Mouse (Mus musculus): ENCODE results near the gene Dnajb2. TPM values are rescaled to one million over a fixed set of nuclear protein-coding genes. Genes with fewer than 3 reads are reported as not detected.

Gene Dnajb2
- total RNA-seq, 2 experiments from 2014 or later = 63.1 to 67.1 TPM

DNA sequence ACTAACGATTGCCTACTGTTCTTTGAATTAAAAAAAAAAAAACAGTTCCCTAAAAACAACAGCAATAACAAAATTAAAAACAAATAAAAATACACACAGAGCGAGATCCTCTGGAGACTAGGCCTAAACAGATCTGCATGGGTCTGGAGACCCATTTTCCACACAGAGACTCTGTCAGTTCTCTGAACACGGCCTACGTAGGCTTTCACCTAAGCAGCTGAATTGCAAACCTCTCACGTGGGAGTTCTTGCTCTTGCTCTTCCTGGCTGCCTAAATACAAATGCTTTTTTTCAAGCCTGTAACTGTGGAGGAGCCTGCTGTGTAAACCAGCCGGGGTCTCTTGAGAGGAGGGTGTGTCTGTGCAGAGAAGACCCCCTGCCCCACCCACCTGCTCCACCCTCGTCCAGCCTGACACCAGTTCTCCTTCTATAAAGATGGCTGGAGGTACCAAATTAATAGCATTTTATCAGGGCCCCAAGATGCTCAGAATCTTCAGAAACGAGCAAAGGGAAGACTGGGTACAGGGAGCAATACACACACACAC is 53.8 kb downstream of the Dnajb2 start:
- intact Hi-C loops (cut with DNase I) = no loop called here
- DNase-seq = no peak

DNA sequence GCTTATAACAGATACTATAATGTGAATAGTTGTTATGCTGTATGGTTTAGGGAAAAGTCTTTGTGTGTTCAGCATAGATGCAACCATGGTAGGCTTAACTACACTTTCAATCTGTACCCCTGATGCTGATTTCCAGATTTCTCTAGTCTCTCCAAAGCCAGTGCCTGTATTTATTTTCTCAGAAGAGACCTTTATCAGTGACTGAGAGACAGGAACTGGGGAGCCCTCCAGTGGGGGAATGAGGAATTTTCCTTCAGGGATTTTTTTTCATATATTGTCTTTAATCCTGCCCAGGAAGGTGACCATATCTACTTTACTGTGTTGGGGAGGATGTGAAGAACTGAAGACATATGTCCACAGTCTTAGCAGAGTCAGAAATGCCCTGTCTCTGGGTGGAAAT is 54.4 kb downstream of the Dnajb2 start:
- intact Hi-C loops (cut with DNase I) = no loop called here

GRCm38 (mm10) chr1:75291321-75291720 is 55.1 kb downstream of the Dnajb2 start:
- intact Hi-C loops (cut with DNase I) = no loop called here
- no peak for DNase-seq

More for the DNA sequence above, 54.4 kb downstream of the Dnajb2 start:
- DNase-seq = no peak

- intact Hi-C loops (cut with DNase I) = no loop called here
- DNase-seq = no peak
These were observed 56.5 kb downstream of the Dnajb2 start for GRCm38 (mm10) chr1:75292476-75293330.

DNA sequence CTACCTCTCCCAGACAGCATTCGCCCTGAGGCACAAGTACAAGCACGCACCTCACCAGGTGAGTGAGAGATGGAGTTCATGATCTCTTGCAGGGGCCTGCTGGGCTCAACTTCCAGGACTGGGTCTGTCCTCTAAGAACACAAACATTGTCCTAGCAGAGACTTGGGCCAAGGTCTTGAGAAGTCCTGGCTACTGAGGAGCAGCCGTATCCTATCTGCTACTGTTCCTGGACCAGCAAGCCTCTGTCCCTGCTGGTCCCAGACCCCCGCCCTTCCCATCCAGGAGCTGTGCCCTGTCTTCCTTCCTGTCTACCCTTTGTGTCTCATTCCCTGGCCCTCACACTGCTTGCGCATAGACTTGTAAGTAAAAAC is 57.1 kb downstream of the Dnajb2 start:
- no peak for DNase-seq
- intact Hi-C loops (cut with DNase I) = no loop called here

GRCm38 (mm10) chr1:75294294-75294693 is 58.1 kb downstream of the Dnajb2 start:
- intact Hi-C loops (cut with DNase I) = no loop called here
- no peak for DNase-seq

Small RNA genes within 50 kb of the gene (microRNA-seq; reads per million reads assigned to microRNA genes)
- 0 reads per million in 2 experiments for gene Gm27943

Other genes with a start within 250 kb of the Dnajb2 start
- gene Nhej1, start 111.2 kb upstream of the Dnajb2 start, total RNA-seq (2021) = 1 to 10 TPM; 5.3 to 5.4 TPM
- not detected for gene Slc23a3, start 102.5 kb upstream of the Dnajb2 start, total RNA-seq (2021)
- gene Cnppd1, start 93.7 kb upstream of the Dnajb2 start, total RNA-seq (2021) = 10 to 100 TPM; 12.4 to 12.7 TPM
- gene Retreg2, start 93.6 kb upstream of the Dnajb2 start, total RNA-seq (2021) = 1 to 10 TPM; 6.5 to 8.0 TPM
- gene Zfand2b, start 67.8 kb upstream of the Dnajb2 start, total RNA-seq (2021) = 10 to 100 TPM; 16.3 to 16.7 TPM
- 10 to 100 TPM; 21.4 to 21.6 TPM for gene Abcb6, start 56.0 kb upstream of the Dnajb2 start, total RNA-seq (2021)
- 1 to 10 TPM; 3.8 to 4.7 TPM for gene Ankzf1, start 44.3 kb upstream of the Dnajb2 start, total RNA-seq (2021)
- gene Atg9a, start 44.2 kb upstream of the Dnajb2 start, total RNA-seq (2021) = 100 to 1,000 TPM in 1 of 2 experiments, 10 to 100 TPM in 1; 96.6 to 103 TPM
- gene Glb1l, start 25.6 kb upstream of the Dnajb2 start, total RNA-seq (2021) = 1 to 10 TPM; 2.3 to 3.0 TPM
- 10 to 100 TPM; 19.4 to 23.1 TPM for gene Stk16, start 25.6 kb upstream of the Dnajb2 start, total RNA-seq (2021)
- gene Tuba4a, start 16.5 kb upstream of the Dnajb2 start, total RNA-seq (2021) = 100 to 1,000 TPM; 921 to 954 TPM
- gene A630095N17Rik, start 4.3 kb upstream of the Dnajb2 start, total RNA-seq (2021) = not detected
- gene Ptprn, start 28.1 kb downstream of the Dnajb2 start, total RNA-seq (2021) = under 1 TPM in 1 of 2 experiments, not detected in 1; 0.10 TPM
- not detected for gene Resp18, start 42.0 kb downstream of the Dnajb2 start, total RNA-seq (2021)
- gene Dnpep, start 81.6 kb downstream of the Dnajb2 start, total RNA-seq (2021) = 10 to 100 TPM; 46.4 to 48.3 TPM
- 1,000 to 10,000 TPM; 1,843 to 1,948 TPM for gene Des, start 123.9 kb downstream of the Dnajb2 start, total RNA-seq (2021)
- 100 to 1,000 TPM; 229 to 230 TPM for gene Speg, start 138.9 kb downstream of the Dnajb2 start, total RNA-seq (2021)
- 10 to 100 TPM; 35.4 to 35.5 TPM for gene Gmppa, start 199.5 kb downstream of the Dnajb2 start, total RNA-seq (2021)
- gene Asic4, start 214.0 kb downstream of the Dnajb2 start, total RNA-seq (2021) = not detected
- 1 to 10 TPM; 6.2 to 7.0 TPM for gene Chpf, start 242.9 kb downstream of the Dnajb2 start, total RNA-seq (2021)
- gene Tmem198, start 243.1 kb downstream of the Dnajb2 start, total RNA-seq (2021) = under 1 TPM; 0.12 to 0.26 TPM

Data from gastrocnemius, postnatal 36 days (tissue).